Mouse (Mus musculus) naive thymus-derived CD4-positive, alpha-beta T cell, adult 5 months (primary cell): ENCODE data around the gene Wnt7a. TPM values are rescaled to one million over a fixed set of nuclear protein-coding genes. Genes with fewer than 3 reads are reported as not detected.

ENCODE experiments used
- polyA plus RNA-seq: library from polyadenylated mRNA; unstranded; fragments of 100-300 nt; shearing (Covaris generic); gene quantifications from one replicate; pipeline ENCODE4 v1.2.1, GENCODE M21; 2017

The Wnt7a gene
- polyA plus RNA-seq = not detected

DNA sequence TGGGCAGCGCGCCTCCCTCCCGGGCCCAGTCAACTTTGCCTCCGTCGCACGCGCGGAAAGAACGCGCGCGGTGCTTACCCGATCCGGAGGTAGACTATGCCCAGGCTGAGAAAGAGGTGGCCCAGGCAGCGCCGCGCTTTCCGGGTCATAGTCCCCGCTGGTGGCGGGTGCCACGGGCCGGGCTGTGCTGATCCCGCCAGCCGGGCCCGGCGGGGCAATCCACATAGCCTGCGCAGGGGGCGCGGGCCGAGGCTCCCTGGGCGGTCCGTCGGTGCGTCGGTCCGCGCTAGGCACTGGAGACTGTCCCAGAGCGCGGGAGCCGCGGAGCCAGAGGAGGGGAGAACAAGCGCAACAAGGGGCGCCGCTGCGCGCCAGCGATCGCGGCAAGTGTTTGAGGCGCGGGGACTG is at the start of gene Wnt7a:
Gene Wnt7a (minus strand): TSS at position 403 of the 408 bp plus-strand sequence.

Other genes starting within 250 kb of the Wnt7a start
- gene Fbln2, start 198.9 kb downstream of the Wnt7a start, polyA plus RNA-seq = not detected
- gene Chchd4, start 62.2 kb upstream of the Wnt7a start, polyA plus RNA-seq = 11.9 TPM
- 47.1 TPM for gene Tmem43, start 62.3 kb upstream of the Wnt7a start, polyA plus RNA-seq
- gene Xpc, start 104.5 kb upstream of the Wnt7a start, polyA plus RNA-seq = 21.1 TPM
- gene Lsm3, start 104.6 kb upstream of the Wnt7a start, polyA plus RNA-seq = 97.1 TPM